Mouse (Mus musculus): ENCODE results near the gene Lrrc4.

- TF ChIP-seq CTCF (IDR thresholded peaks at IDR 0.05; ENCODE audit: extremely low read depth, insufficient read depth, insufficient read length, insufficient replicate concordance) (no peak), POLR2A (IDR thresholded peaks at IDR 0.05; ENCODE audit: low read depth, low read length) (no peak)
Observed at GRCm38 (mm10) chr6:28723059-28723458, 108.5 kb downstream of the Lrrc4 start.
